Mouse (Mus musculus) thymus, postnatal 0 days (tissue): ENCODE results near the gene Zfp592. TPM values are rescaled to one million over a fixed set of nuclear protein-coding genes. Genes with fewer than 3 reads are reported as not detected.
A peak's percentile ranks its signal among the peaks of the same experiment; 100 is the strongest.
"Not testable (repeated sequence)": the region's sequence is repeated elsewhere in the genome, so short reads cannot be mapped to it uniquely, and the experiment has no call there.

Experiments
- DNase-seq: peaks from one replicate; pipeline ENCODE4 v3.0.0-alpha.2; 2015; ENCODE audit warnings: low spot score
- polyA plus RNA-seq: library from polyadenylated mRNA; unstranded; fragments of >200 nt; fragmentation: Nextera tagmentation; extraction: Ambion mirVana; gene quantifications from 2 replicates; pipeline ENCODE4 v1.2.1, GENCODE M21; 2015

The Zfp592 gene
- polyA plus RNA-seq = 11.9 and 13.1 TPM in 2 replicates

GRCm38 (mm10) chr7:80992980-80993833 is at the start of gene Zfp592:
Zfp592 (plus strand) TSS chr7:80993681.
- peak; percentile 71 for DNase-seq

- DNase-seq = peak; percentile 96
Observed at GRCm38 (mm10) chr7:80947445-80948350, 45.8 kb upstream of the Zfp592 start, which contains the start of gene Sec11a. Sec11a (minus strand) TSS chr7:80947780.

- DNase-seq = no peak
Observed at GRCm38 (mm10) chr7:80951461-80951860, 42.0 kb upstream of the Zfp592 start.

- DNase-seq = no peak
Observed at GRCm38 (mm10) chr7:80952140-80952539, 41.3 kb upstream of the Zfp592 start.

GRCm38 (mm10) chr7:80954251-80954650 is 39.2 kb upstream of the Zfp592 start:
- no peak for DNase-seq

- no peak for DNase-seq
Observed at GRCm38 (mm10) chr7:80956891-80957290, 36.6 kb upstream of the Zfp592 start.

- DNase-seq = no peak
Observed at GRCm38 (mm10) chr7:80959003-80959402, 34.5 kb upstream of the Zfp592 start.

- no peak for DNase-seq
Observed at GRCm38 (mm10) chr7:80962799-80963198, 30.7 kb upstream of the Zfp592 start.

- DNase-seq = no peak
Observed at GRCm38 (mm10) chr7:80970913-80971312, 22.6 kb upstream of the Zfp592 start.

GRCm38 (mm10) chr7:80971419-80971818 is 22.1 kb upstream of the Zfp592 start:
- no peak for DNase-seq

GRCm38 (mm10) chr7:80972082-80972481 is 21.4 kb upstream of the Zfp592 start:
- no peak for DNase-seq

- not testable (repeated sequence) for DNase-seq
Observed at GRCm38 (mm10) chr7:80972920-80973637, 20.4 kb upstream of the Zfp592 start.

- not testable (repeated sequence) for DNase-seq
Observed at GRCm38 (mm10) chr7:80973638-80974015, 19.9 kb upstream of the Zfp592 start.

- no peak for DNase-seq
Observed at GRCm38 (mm10) chr7:80980566-80980965, 12.9 kb upstream of the Zfp592 start.

GRCm38 (mm10) chr7:80986458-80987187 is 6.9 kb upstream of the Zfp592 start:
- peak; percentile 19 for DNase-seq

- DNase-seq = no peak
Observed at GRCm38 (mm10) chr7:80987805-80988625, 5.5 kb upstream of the Zfp592 start.

- DNase-seq = no peak
Observed at GRCm38 (mm10) chr7:80990276-80990675, 3.2 kb upstream of the Zfp592 start.

GRCm38 (mm10) chr7:80991589-80991988 is 1.9 kb upstream of the Zfp592 start:
- DNase-seq = no peak

GRCm38 (mm10) chr7:80992063-80992462 is 1.4 kb upstream of the Zfp592 start:
- no peak for DNase-seq

- no peak for DNase-seq
Observed at GRCm38 (mm10) chr7:80992631-80992979, 876 bp upstream of the Zfp592 start.
